Mouse (Mus musculus) hindbrain, embryonic 16.5 days (tissue): ENCODE results near the gene Snph. TPM values are rescaled to one million over a fixed set of nuclear protein-coding genes. Genes with fewer than 3 reads are reported as not detected.
A peak's percentile ranks its signal among the peaks of the same experiment; 100 is the strongest.

Source experiments
- ATAC-seq: fragments of 200-750 bp; cut with Nextera tagmentation; 2 replicates; pipeline ENCODE4 v1.8.0; 2017; ENCODE audit warnings: moderate TSS enrichment, moderate library complexity
- H3K27ac ChIP-seq: fragments of 300-500 bp; sonication (generic); 2 replicates; pipeline ENCODE4 v1.5.1; 2014; ENCODE audit warnings: low read depth, mild to moderate bottlenecking, control low read depth, low read length, moderate library complexity
- H3K27me3 ChIP-seq: fragments of 300-500 bp; sonication (generic); replicated peaks from 2 replicates; pipeline ENCODE4 v1.6.1; 2014; ENCODE audit warnings: low read length; ENCODE audit not compliant: control insufficient read depth, insufficient read depth
- H3K36me3 ChIP-seq: fragments of 300-500 bp; sonication (generic); 2 replicates; pipeline ENCODE4 v1.6.1; 2014; ENCODE audit warnings: mild to moderate bottlenecking, low read length, moderate library complexity, mixed read lengths; ENCODE audit not compliant: control insufficient read depth, insufficient read depth
- H3K4me1 ChIP-seq: fragments of 300-500 bp; sonication (generic); 2 replicates; pipeline ENCODE4 v1.6.1; 2014; ENCODE audit warnings: low read depth, low read length; ENCODE audit not compliant: control insufficient read depth, insufficient read depth
- H3K4me2 ChIP-seq: fragments of 300-500 bp; sonication (generic); 2 replicates; pipeline ENCODE4 v1.6.1; 2014; ENCODE audit warnings: mild to moderate bottlenecking, low read length, control low read depth, moderate library complexity
- H3K4me3 ChIP-seq: fragments of 300-500 bp; sonication (generic); 2 replicates; pipeline ENCODE4 v1.5.1; 2014; ENCODE audit warnings: mild to moderate bottlenecking, low read length, control low read depth, moderate library complexity
- H3K9ac ChIP-seq: fragments of 300-500 bp; sonication (generic); 2 replicates; pipeline ENCODE4 v1.6.1; 2014; ENCODE audit warnings: low read depth, mild to moderate bottlenecking, control low read depth, low read length, moderate library complexity
- H3K9me3 ChIP-seq: fragments of 300-500 bp; sonication (generic); 2 replicates; pipeline ENCODE4 v1.6.1; 2014; ENCODE audit warnings: mild to moderate bottlenecking, low read length, moderate library complexity; ENCODE audit not compliant: control insufficient read depth
- WGBS: fragments of 180-500 bp; shearing (Covaris S2); extraction: QIAGEN DNeasy Blood & Tissue Kit; methylation state at CpG from one replicate; pipeline ENCODE4 v1.1.7; 2014; 5-methylcytosine and 5-hydroxymethylcytosine counted together
- polyA plus RNA-seq: library from polyadenylated mRNA; unstranded; fragments of >200 nt; fragmentation: Nextera tagmentation; extraction: Ambion mirVana; gene quantifications from 2 replicates; pipeline ENCODE4 v1.2.1, GENCODE M21; 2015

Snph gene
- polyA plus RNA-seq, 1 experiment from 2014 or later: 24.8 TPM

DNA sequence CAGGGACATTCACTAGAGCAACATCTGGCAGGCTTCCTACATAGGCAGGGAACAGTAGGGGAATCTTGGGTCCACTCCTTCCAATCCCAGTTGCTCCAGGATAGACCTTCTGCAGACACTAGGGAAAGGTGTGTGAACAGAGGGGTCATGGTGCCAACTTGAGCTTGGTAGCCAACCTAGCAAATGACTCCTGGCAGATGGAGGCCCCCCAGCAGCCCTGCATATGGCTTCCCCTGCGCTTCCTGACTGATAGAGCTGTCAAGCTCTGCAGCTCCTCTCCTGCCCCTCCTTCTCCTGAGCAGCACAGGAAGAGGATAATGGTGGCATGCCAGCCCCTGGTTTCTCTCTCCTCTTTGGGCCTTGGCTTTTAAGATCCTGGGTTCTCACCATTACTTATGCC is 24.0 kb downstream of the Snph start:
- Histone ChIP-seq H3K9me3 (no peaks in the 10 kb centered on the region), H3K36me3 (no peaks in the 10 kb centered on the region), H3K4me1 (peaks cover 20% of the 10 kb centered on the region), H3K27ac (no peak overlapping the region), H3K27me3 (no peaks in the 10 kb centered on the region), H3K4me2 (no peak overlapping the region), H3K9ac (no peak overlapping the region), H3K4me3 (no peak overlapping the region)
- ATAC-seq: no peak
- WGBS: 63% methylated on average over 1 of the region's 1 CpGs

- no peaks in the 10 kb centered on the region for H3K27me3 ChIP-seq
- no peak overlapping the region for H3K4me3 ChIP-seq
- WGBS: 41% methylated on average over 8 of the region's 11 CpGs
- peak overlapping the region; percentile 51 for H3K27ac ChIP-seq
- H3K4me2 ChIP-seq: no peak overlapping the region
- H3K9me3 ChIP-seq: no peaks in the 10 kb centered on the region
- peak; percentile 81 for ATAC-seq
- H3K36me3 ChIP-seq: no peaks in the 10 kb centered on the region
- H3K9ac ChIP-seq: no peak overlapping the region
- H3K4me1 ChIP-seq: peaks cover 33% of the 10 kb centered on the region
These were observed 26.9 kb downstream of the Snph start for GRCm38 (mm10) chr2:151605437-151605987.

- ATAC-seq: peak; percentile 83
- Histone ChIP-seq H3K9me3 (no peaks in the 10 kb centered on the region), H3K9ac (0 out of 2 replicates have a peak overlapping the region, but pooled peaks have one; percentile 8), H3K4me3 (no peak overlapping the region), H3K27ac (peak overlapping the region; percentile 64; the same call in 1 of the 2 replicates), H3K27me3 (no peaks in the 10 kb centered on the region), H3K36me3 (no peaks in the 10 kb centered on the region), H3K4me1 (peaks cover 30% of the 10 kb centered on the region), H3K4me2 (no peak overlapping the region)
- WGBS: 3% methylated on average over 4 of the region's 4 CpGs
These were observed 28.8 kb downstream of the Snph start for GRCm38 (mm10) chr2:151603630-151604029.

DNA sequence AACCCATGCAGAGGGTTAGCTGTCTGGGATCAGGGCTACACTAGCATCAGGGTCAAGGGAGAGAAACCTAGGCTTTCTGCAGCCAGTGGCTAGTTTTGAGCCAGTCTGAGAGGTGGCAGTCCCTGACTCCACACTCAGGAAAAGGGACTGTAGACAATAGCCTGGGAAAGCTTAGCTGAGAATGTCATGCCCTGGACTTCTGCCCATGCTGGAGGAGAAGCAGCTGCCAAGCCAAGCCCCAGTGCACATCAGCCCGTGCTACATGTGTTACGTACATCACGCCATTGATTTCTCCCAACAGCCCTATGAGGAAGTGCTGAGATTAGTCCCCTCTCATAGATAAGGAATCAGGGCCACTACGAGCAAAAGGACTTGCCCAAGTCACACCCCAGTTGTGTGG is 30.3 kb downstream of the Snph start:
- no peak for ATAC-seq
- peaks cover 30% of the 10 kb centered on the region for H3K4me1 ChIP-seq
- no peak overlapping the region for H3K4me2 ChIP-seq
- H3K27me3 ChIP-seq: no peaks in the 10 kb centered on the region
- H3K4me3 ChIP-seq: no peak overlapping the region
- H3K36me3 ChIP-seq: peaks cover under 1% of the 10 kb centered on the region; the same call in 1 of the 2 replicates
- WGBS: 65% methylated on average over 4 of the region's 4 CpGs
- H3K9ac ChIP-seq: no peak overlapping the region
- H3K9me3 ChIP-seq: no peaks in the 10 kb centered on the region
- H3K27ac ChIP-seq: peak overlapping the region; percentile 4; the same call in 1 of the 2 replicates

DNA sequence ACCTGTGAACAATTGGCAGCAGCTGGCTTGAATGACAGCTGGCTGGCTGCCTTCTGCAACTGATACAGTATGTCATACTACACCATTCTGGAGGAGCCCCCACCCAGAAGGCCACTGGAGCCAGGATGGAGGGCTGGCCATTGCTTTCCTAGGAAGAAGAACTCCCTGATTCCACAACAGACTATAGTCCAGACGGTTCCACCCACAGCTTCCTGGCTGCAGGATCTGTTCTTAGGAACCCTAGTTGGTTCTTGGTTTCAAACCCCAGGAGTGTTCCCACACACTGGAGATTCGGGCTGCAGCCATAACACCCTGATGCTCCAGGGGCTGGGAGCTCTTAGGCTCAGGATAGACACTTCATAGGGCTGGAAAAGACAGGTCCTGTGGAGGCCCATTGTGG is 34.3 kb downstream of the Snph start:
- Histone ChIP-seq H3K36me3 (peaks cover 12% of the 10 kb centered on the region), H3K27me3 (no peaks in the 10 kb centered on the region), H3K27ac (no peak overlapping the region), H3K9ac (no peak overlapping the region), H3K9me3 (no peaks in the 10 kb centered on the region), H3K4me2 (no peak overlapping the region), H3K4me3 (no peak overlapping the region), H3K4me1 (peaks cover 9% of the 10 kb centered on the region)
- no peak for ATAC-seq
- WGBS: 87% methylated on average over 2 of the region's 2 CpGs

DNA sequence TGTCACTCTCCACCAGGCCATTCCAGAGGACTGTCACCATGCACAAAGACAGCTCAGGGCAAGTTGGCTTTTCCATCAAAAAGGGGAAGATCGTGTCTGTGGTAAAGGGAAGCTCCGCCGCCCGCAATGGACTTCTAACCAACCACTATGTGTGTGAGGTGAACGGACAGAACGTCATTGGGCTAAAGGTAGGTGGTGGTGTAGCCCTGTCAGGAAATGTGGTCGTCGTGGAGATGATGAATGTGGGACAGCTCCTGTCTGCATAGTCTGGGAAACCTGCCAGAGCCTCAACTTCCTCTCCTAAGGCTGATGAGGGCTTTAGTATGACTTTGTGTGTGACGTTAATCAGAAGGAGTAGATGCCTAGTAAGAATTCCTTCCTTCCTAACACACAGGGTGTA is 45.1 kb downstream of the Snph start:
- H3K27ac ChIP-seq: no peak overlapping the region
- WGBS: 80% methylated on average over 9 of the region's 9 CpGs

GRCm38 (mm10) chr2:151586807-151587206 is 45.6 kb downstream of the Snph start:
- Histone ChIP-seq H3K9ac (no peak overlapping the region), H3K4me3 (no peak overlapping the region), H3K4me1 (no peaks in the 10 kb centered on the region), H3K27ac (no peak overlapping the region), H3K4me2 (no peak overlapping the region), H3K36me3 (no peaks in the 10 kb centered on the region), H3K9me3 (no peaks in the 10 kb centered on the region), H3K27me3 (no peaks in the 10 kb centered on the region)
- WGBS: 92% methylated on average over 1 of the region's 1 CpGs
- no peak for ATAC-seq

More for the DNA sequence above, 45.1 kb downstream of the Snph start:
- Histone ChIP-seq H3K4me2 (no peak overlapping the region), H3K27me3 (no peaks in the 10 kb centered on the region), H3K4me3 (no peak overlapping the region), H3K9ac (no peak overlapping the region), H3K4me1 (no peaks in the 10 kb centered on the region), H3K36me3 (no peaks in the 10 kb centered on the region), H3K9me3 (no peaks in the 10 kb centered on the region)
- ATAC-seq: no peak

GRCm38 (mm10) chr2:151585934-151586333 is 46.5 kb downstream of the Snph start:
- H3K4me2 ChIP-seq: no peak overlapping the region
- no peak for ATAC-seq
- H3K4me3 ChIP-seq: no peak overlapping the region
- H3K36me3 ChIP-seq: no peaks in the 10 kb centered on the region
- H3K9me3 ChIP-seq: no peaks in the 10 kb centered on the region
- H3K4me1 ChIP-seq: no peaks in the 10 kb centered on the region
- H3K9ac ChIP-seq: no peak overlapping the region
- no peaks in the 10 kb centered on the region for H3K27me3 ChIP-seq
- no peak overlapping the region for H3K27ac ChIP-seq
- 67% methylated on average over 3 of the region's 3 CpGs for WGBS

- Histone ChIP-seq H3K27me3 (no peaks in the 10 kb centered on the region), H3K36me3 (no peaks in the 10 kb centered on the region), H3K4me2 (no peak overlapping the region), H3K27ac (no peak overlapping the region), H3K9me3 (no peaks in the 10 kb centered on the region), H3K4me3 (no peak overlapping the region), H3K9ac (no peak overlapping the region), H3K4me1 (peaks cover 4% of the 10 kb centered on the region)
- no peak for ATAC-seq
- WGBS: 7% methylated on average over 1 of the region's 1 CpGs
These were observed 51.4 kb downstream of the Snph start for GRCm38 (mm10) chr2:151580945-151581344.

- Histone ChIP-seq H3K9ac (no peak overlapping the region), H3K27ac (no peak overlapping the region), H3K4me3 (no peak overlapping the region), H3K4me2 (no peak overlapping the region), H3K9me3 (no peaks in the 10 kb centered on the region), H3K27me3 (no peaks in the 10 kb centered on the region), H3K36me3 (no peaks in the 10 kb centered on the region), H3K4me1 (peaks cover 10% of the 10 kb centered on the region)
- ATAC-seq: no peak
- WGBS: 88% methylated on average over 4 of the region's 4 CpGs
These were observed 53.2 kb downstream of the Snph start for GRCm38 (mm10) chr2:151579183-151579582.
